Mouse (Mus musculus): ENCODE results near the gene Tmem110.

DNA sequence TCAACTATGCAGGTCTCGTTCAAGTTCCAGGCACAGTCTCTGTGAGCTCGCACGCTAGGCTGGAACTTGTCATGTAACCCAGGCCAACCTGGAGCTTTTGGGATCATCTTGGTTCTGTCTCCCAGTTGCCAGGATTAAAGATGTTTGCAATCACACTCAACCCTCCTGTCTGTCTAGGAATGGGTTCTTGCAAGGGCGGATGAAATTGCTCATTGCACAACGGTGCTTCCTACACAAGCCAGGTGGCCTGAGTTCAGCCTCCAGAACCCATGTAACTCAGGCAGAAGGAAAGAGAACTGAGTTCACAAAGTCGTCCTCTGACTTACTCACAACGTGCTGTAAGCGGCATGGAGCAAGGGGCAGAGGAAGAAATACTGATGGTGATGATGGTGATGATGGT lies 85.8 kb downstream of the Tmem110 start:
- TF ChIP-seq CTCF (IDR thresholded peaks at IDR 0.05; ENCODE audit: control insufficient read depth, insufficient read depth, insufficient read length), result no peak
- TF ChIP-seq CEBPB (IDR thresholded peaks at IDR 0.05; ENCODE audit: low read depth), result no peak
- TF ChIP-seq MAX (IDR thresholded peaks at IDR 0.05), result no peak
- TF ChIP-seq MYOD1 (IDR thresholded peaks at IDR 0.05; ENCODE audit: control insufficient read depth, insufficient read length, low read depth), result no peak
- TF ChIP-seq USF1 (IDR thresholded peaks at IDR 0.05; ENCODE audit: low read depth), result no peak

Measured in C2C12 (cell line).